Mouse (Mus musculus) c-Kit-positive CD71-negative TER-119-negative erythroid progenitor cells, embryonic 14.5 days (primary cell): ENCODE measurements at regions not wholly inside any gene's neighbourhood (a gene's known extent, or its start where the extent isn't known, plus 50 kb on each side); places are given as distances from the start of the nearest gene placed in this dataset.
"Not testable (repeated sequence)": the region's sequence is repeated elsewhere in the genome, so short reads cannot be mapped to it uniquely, and the experiment has no call there.

Source experiments
- DNase-seq: peaks from one replicate; pipeline ENCODE4 v3.0.0-alpha.2; 2013; ENCODE audit warnings: low read depth

DNA sequence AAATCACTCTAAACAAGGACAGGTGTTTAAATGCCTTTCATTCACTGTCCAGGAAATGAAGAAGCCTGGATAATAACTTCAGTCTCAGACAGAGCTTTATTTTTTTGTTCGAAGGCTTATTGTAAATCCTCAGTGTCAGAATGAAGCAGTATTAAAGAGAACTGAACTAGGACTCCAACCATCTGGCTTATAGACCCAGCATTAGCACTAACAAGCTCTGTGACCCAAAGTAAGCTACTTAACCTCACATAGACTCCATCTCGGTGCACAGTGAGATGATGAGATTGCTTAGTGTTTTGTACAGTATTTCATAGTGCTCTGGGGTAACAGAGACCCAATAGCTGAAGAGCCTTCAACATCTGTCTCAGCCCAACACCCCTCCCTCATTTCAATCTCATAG, 738.2 kb upstream of the Map3k7 start:
- DNase-seq = no peak

DNA sequence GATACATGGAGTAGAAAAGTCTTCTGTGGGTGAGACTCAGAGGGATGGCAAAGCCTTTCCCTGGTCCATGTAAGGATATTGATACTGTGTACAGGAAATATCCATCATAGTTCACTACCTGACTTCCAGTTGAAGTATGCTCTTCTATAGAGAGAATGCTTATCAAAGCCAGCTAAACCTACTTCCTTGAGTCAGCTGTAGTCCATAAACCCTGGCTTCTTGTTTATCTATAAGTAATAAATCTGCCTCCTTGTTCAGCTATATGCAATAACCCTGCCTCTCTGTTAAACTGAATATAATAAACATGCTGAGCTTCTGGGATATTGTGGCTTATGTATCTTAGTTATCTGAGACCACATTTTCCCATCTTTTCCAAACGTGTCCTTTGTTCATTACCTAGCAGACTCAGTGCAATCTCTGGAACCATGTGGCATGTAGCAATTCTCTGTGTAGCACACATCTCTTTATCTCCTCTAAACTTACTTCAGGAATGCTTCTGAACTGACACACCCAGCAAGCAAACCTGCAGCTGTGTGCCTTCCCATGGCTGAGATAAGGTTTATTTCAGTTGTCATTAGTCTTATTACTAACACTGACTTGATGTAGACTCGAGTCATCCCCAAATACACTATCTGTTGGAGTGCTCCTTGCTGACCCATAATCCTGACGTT, 694.9 kb upstream of the Map3k7 start:
- DNase-seq = no peak

DNA sequence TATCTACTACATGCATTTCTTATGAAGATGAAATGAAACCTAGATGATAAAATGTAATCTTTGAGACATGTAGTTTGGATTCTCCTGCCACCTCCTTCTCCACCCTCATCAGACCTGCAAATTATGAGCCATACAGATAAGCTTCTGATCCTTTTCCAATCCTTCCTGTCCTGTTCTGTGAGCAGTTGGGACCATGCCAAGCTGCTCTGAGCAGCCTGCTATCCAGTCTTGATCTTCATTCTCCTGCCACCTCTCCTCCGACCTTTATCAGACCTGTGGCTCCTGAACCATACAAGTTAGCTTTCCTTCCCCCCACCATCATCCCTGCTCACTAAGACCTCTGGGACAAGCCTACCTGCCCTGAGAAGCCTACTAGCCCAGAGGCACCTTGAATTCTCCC, 689.8 kb upstream of the Map3k7 start:
- DNase-seq = no peak

DNA sequence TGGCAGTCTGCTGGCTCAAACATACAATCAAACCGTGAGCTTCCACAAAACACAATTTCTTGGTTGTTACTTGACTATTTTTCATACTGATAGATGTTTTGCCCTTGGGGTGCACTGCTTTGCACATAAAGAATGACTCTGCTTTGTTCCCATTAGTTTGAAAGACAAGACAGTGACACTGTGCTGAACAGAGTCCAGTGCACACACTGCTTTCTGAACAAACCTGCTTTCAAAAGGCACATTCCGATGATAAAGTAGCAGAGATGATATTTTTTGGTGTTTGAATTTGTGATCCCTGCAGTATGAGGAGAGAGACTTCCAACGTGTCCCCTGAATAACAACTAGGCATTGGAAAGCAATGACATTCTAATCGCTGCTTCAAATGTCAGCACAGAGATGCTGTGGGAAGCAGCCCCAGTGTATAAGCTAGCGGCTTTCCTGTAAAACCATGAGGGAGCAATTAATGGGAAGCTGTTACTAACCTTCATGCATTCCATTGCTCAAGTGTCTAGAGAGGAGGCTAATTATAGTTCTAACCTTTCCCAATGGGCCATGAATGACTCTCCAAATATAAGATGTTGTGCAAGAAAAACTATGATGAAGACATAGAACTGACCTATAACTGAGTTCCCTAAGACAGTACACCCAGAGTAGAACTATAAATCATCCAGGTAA, 673.5 kb upstream of the Map3k7 start:
- DNase-seq = no peak

DNA sequence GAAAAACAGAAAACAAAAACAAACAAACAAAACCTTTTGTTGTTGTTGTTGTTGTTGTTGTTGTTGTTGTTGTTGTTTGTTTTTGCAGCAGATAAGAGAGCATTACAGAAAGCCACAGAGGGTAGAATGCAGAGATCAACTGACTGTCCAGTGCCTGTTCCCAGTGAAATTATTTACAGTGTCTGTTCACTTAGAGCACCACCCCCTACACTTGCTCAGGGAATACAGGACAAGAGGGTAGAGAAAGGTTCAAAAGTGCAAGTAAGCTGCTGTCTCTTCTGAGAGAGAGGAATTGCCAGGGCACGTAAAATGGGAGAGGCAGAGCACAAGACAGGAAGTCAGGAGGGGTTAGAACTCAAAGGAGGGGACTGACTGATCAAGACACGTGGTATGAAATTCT, 670.1 kb upstream of the Map3k7 start:
- DNase-seq = no peak

DNA sequence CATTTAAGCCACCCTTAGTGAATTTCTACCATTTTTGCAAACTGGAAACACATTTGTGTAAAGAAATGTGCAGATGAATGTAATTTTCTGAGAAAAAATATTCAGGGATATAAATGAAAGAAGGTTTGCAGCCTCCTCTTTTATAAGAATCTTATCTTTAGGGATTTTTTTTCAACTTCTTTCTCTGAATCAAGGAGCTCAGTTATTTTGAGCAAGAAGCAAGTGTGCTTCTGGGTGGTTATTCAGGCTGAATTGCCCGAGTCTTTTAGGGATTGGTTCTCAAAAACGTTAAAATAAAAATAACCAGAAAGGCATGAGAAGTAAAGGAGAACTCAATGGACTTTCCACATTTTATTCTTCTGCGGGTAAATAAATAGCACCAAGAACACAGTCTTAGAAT, 666.0 kb upstream of the Map3k7 start:
- no peak for DNase-seq

DNA sequence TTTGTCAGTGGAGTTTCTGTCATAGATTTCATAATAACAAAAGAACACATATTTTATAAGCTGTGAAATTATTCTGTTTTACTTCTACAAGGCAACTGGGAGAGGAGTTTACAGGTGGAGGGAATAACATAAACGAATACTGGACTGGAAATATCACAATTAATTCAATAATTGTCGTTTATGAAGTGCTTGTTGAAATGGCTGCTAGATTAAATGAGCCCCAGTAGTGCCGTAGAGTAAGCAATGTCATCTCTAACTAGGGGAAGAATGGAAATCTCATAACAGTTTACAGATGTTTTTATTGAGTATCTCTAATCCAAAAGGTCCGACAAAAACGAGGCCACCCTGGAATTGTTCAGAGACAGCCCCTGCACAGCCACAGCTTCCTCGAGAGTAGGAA, 644.6 kb upstream of the Map3k7 start:
- no peak for DNase-seq

DNA sequence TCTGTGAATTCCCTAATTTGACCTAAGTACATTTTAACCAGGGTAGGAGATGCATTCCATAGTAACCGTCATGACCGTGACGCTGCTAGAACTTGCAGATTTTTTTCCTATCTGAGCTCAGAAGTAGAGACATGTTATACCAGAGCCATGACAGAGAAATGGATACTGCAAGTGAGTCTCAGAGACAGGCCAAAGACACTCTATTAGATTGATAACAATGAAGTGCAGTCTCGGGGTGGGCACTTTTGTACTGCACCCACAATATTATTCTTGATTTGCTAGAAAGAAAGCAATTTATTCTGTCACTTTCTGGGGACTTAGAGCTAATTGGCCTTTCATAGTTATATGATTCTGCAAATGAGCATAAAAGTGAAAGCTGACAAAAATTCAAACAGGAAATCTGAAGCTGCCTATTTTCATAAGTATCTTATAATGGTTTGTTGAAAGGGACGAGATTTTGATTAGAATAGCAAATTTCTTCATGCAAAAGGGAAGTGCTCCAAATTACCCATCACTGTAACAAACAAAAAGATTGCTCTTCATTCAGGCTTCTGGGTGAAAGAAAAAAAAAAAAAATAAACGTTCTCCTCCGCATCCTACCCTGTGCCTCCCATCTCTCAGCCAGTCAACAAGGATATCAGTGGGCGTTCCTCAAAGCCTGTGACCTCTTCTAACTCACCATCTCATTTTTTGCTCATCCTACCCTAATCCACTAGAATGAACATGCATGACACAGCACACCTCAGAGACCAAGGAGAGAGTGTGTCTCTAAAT, 643.0 kb upstream of the Map3k7 start:
- DNase-seq = no peak

DNA sequence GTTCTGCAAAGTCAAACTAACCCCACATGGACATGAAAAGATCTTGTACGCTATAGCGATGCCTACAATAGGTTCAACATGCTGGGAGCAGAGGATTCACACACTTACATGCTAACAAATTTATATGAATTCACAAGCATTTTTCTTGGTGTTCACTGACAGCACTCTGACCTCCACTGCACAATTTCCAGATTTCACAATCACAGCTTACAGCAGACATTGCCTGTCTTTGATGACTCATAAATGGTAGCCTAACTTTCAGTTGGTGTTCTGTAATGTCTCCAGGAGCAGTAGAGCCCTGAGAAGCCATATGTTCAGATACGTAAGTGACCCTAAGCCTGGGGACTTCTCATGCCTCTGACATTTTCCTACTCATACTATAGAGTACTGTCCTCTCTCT, 640.1 kb upstream of the Map3k7 start:
- no peak for DNase-seq

DNA sequence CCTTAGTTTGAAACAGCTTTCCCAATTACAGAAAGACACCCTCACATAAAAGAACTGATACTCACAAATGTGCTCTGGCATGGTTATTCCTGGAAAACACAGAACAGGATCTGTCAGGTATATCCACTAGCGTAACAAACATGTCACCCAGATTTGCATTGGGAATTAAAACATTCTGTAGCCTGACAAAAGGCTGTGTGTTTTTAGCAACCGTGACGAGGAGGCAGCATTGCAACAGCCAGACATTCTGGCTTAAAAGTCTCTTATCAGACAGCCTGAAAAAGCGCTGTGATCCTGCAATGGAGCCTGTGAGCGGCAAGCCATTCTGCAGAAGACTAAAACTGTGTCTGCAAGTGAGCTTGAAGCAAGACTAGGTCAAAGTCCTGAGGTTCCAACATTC, 635.1 kb upstream of the Map3k7 start:
- DNase-seq = no peak

DNA sequence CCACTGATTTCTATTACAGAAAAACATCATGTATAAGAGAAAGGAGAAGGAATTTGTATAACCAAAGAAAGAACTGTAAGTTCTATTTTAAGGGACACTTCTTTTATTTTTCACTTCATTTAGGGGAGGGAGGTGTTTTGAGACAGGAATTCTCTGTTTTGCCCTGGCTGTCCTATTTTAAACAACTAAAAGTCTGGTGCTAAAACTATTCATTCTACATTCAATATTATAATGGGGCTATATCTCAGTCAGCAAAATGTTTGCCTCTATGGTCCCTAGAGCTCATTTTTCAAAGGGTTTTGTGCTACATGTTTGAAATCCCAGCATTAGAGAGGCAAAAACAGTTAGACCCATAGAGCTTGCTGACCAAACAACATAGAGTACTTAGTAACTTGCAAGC, 632.8 kb upstream of the Map3k7 start:
- DNase-seq = no peak

DNA sequence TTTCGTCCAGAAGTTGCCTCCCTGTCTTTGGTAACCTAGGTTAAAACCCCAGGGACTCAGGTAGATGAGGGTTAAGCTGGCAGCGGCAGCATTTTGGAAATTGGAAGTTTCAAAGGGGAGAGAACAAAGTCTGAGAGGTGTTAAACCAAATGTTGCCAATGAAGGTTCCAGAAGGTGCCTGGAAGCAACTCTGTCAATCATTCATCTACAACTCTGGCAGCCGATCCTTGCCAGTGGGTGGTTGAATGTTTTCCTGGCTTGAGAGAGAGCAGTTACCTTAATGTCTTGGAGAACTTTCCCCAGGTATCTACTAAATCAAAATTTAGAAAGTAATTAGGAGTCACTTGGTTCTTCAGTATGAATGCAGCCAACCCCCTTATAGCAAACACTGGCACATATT, 628.2 kb upstream of the Map3k7 start:
- DNase-seq = no peak

DNA sequence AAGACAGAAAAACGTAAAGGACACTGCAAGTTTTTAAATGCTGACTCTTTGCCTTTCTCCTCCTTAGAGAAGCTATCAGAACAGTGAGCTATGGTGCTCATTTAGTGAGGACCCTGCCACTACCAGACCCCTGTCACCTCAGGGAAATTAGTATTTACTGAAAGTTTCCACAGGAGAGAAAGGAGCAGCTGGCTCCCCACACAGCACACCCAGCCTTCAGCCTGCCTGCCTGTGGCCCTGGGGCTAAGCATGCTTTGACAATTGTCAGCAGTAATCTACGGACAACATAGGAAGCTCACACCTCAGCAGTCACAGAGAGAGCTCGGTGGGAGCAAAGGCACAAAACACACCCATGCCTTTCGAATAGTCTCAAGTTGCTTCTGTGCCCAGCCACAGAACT, 625.9 kb upstream of the Map3k7 start:
- no peak for DNase-seq

DNA sequence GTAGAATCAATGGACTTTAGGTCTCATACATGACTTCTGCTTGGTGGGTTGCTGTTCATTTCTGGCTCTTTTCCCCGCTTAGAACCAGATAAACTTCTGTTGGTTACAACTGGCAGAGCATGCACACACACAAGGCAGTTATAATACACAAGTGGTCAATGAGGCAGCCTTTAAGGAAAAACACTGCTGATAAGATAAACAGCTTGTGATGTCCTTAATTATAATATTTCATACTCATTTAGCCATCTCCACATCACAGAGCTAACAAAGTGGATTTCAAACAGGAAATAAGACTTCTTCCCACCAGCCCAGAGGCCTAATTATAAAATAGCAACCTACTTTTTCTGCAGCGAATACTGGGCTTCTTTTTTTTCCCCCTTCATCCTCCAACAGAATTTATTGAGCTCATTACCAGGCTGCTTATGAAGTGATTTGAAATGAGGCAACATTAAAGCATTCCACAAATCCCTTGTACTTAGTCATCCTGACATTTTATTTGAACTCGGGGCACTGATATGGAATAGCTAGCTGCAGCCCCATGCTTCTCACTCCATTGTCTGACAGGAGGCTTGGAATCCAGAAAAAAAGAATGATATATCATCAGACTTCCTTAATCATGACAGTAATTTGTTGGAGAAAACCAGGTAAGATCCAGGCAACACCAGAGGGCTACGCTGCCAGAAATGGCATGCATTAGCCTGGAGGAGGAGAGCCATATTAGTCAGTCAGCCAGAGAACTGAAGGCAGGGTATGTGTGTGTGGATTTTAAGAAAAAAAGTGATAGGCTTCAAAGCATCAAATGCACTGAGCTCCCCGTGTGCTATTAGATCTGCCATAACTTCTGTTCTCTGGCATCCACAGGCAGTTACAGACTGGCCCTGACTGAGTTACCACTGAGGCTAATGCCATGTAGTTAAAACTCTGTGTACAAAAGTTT, 620.3 kb upstream of the Map3k7 start:
- DNase-seq = no peak

DNA sequence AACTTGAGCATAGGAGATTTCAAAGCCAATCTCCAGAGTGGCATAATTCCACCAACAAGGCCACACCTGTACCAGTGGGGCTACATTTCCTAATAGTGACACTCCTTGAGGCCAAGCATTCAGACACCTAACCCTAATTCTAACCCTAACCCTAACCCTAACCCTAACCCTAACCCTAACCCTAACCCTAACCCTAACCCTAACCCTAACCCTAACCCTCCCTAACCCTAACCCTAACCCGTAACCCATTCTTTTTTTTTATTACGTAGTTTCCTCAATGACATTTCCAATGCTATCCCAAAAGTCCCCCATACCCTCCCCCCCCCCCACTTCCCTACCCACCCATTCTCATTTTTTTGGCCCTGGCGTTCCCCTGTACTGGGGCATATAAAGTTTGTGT, 609.9 kb upstream of the Map3k7 start:
- not testable (repeated sequence) for DNase-seq

DNA sequence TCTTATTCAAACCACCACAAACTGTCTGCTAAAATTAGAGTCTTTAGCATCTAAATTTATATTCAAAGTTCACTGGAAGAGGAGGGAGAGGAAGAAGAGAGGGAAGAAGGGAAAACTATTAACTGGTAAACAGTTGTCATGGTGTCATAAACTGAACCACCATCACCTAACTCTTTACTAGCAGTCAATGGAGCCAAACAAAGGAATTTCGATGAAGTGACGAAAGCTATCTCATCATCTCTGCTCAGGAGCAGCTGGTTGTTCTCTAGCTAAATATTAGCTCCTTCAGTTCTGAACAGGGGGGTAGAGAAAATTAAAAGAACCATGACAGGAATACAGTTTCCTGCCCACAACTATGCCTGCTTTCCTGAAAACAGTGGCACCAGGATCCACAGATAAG, 608.9 kb upstream of the Map3k7 start:
- DNase-seq = no peak

DNA sequence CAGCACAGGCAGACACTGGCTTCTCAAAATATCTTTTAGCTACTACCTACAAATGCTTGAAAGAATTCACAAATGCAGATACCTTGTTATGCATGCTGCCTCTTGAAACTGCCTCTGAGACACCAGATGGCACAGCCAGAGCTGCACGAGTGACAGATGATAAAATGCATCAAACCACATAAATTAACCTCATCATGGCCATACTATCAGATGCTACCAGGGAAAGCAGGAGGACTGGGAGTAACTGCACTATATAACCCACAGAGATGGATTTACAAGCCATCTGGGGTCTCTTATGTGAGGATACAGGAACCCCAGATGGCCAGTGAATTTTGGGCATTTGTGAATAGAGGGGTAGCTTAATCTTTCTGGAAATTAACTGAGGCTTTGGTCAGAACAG, 597.7 kb upstream of the Map3k7 start:
- no peak for DNase-seq

DNA sequence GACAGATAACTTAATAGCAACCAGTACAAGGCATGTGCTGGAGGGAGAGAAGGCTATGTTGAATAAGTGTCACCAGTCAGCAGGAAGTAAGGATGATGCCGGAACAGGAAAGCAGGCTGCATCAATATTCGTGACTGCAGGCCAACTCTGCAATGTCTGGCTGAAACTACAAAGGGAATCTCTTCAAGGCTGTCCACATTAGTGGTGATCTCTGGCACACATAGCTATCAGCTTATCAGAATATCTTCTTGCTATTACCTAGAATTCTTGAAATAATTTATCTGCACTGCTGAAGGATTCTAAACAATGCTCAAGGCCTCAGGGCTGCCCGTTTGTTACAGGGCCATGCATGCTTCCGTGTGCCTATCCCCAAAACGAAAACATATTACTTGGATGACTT, 596.9 kb upstream of the Map3k7 start:
- no peak for DNase-seq

DNA sequence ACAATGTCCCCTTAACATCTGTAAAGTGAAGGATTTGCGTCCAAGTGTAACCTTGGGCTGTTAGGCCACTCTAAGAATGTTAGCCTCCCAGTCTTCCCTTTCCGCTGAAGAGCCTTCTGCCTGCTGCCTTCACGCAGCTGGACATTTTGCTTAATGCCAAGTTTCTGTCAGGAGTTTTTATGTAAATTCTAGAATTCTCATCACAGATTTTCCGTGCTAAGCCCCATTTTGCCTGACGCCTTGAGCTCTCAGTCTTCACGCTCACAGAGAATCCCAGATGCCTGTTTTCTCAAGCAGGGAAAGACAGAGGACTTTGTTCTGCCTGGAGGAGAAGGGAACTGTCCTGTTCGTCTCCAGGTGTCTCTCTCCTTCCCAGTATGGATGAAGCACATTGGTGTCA, 593.8 kb upstream of the Map3k7 start:
- DNase-seq = no peak

DNA sequence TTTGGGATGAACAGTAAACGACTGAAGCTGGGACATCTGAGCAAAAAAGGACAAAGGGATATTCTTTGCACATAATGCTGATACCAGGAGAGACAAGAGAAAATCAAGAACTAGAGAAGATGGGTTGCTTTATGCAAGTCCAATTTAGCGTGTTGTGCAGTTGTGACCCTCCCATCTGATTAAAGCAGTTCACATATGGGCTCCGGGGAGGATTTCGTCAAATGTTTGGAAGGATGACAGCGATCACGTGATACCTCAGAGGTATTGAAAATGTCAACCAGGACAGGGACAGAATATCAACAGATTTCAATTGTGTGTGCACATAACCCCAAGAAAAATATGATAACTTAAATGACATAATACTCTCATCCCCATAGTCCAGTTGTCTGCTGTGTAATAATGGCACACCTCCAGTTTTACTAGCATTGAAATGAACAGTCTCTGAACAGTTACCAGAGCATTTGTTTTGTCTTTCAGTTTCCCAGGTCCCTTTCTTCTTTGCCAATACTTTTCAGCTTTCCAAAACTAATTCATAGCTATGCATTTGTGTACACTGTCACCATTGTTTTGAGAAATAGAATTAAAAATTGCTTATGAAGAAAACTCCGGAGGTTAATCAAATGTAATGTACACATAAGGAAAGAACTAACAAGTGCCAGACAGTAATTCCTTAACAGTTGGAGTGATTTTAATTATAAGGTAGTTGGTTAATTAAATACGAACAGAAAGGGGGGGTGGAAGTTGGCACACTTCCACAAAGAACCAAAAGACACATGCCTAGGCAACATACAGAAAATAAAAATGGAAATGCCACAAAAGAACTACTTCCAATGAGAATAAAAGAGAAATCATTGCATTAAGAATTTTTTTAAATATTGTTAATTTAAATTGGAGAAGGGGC, 582.6 kb upstream of the Map3k7 start:
- no peak for DNase-seq

DNA sequence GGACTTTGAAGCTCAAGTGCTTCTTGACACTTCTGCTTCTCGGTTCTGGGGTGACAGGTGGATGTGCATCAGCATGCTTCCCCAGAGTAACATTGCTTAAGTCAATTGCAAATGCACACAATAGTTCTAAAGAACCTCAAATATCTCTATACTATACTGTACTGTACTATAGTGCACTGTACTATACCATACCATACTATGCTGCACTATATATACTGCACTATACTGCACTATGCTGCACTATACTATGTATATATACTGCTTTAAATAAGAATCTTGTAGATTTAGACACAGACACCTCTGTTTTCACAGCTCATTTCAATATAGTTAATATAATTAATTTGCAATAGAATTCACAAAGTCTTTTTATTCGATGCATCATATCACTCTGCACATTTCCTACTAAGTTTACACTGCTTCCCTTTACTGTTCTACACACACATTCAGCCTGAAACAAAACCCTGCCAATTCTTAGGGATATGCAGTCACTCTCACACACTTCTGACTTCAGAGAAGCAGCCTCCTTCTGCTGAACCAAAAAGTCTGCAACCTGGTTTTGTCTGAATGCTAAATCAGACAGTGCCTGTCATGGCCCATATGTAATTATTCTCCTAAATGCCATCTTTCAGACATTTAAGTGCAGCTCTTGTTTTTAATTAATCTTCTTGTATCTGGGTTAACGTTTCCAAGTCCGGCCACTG, 570.8 kb upstream of the Map3k7 start:
- DNase-seq = no peak
